Mouse (Mus musculus) lung, adult 10 weeks (tissue): Measurements from ENCODE around the gene Auts2. TPM values are rescaled to one million over a fixed set of nuclear protein-coding genes. Genes with fewer than 3 reads are reported as not detected.

Experiments used
- polyA plus RNA-seq: library from polyadenylated mRNA; stranded (reverse); fragments of 350-450 nt; fragmentation: Illumina TruSeq; extraction: RNeasy Lipid Tissue Mini Kit (QIAGEN cat#74804); gene quantifications from one replicate; pipeline ENCODE4 v1.2.3, GENCODE M21; 2014; ENCODE audit warnings: low read depth, low replicate concordance; ENCODE audit not compliant: insufficient read depth

Gene Auts2
- 1.2 TPM for polyA plus RNA-seq

DNA sequence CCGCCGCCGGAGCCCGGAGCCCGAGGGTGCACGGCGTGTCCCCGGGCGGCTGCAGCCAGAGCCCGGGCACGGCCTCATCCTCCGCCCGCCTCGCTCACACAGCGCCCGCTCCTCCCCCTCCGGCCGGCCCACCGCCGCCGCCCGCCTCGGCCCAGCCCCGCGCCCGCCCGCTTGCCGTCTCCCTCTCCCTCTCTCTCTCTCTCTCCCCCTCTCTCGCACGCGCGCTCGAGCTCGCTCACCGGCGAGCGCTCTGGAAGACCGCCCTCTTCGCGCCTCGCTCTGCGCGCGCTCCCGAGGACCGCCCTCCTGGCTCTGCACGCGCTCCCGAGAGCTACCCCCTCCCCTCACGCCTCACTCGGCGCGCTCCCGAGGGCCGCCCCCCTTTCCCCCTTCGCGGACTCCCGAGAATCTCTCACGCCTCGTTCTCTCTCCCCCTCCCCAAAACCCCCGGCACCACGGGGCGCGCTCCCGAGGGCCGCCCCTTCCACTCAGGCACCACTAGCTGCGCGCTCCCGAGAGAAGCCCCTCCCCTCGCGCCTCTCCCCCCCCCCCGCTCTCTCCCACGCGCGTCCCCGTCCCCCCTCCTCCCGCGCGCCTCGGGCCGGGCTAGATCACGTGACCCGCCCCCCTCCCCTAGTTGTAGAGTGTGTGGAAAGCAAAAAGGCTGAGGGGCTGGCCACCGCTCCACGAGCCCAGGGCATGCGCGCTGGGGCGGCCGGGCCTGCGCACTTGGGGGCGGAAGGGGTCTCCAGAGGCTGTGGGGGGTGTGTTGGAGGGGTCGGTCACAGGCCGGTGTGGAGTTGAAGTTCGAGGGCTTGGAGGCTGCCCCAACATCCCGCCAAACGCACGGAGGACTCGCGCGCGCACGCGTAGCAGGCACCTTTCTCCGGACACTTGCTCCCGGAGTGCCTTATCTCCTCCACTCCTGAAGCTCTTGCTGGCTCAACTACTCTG is at the start of gene Auts2:
Gene Auts2 (minus strand): TSS at position 227 of the 954 bp plus-strand sequence.

